Mouse (Mus musculus) intestine, postnatal 0 days (tissue): Measurements from ENCODE around the gene Prmt2. TPM values are rescaled to one million over a fixed set of nuclear protein-coding genes. Genes with fewer than 3 reads are reported as not detected.

Source experiments
- ATAC-seq: fragments of 200-750 bp; cut with Nextera tagmentation; 2 replicates; pipeline ENCODE4 v1.8.0; 2017; ENCODE audit warnings: mild to moderate bottlenecking, moderate TSS enrichment, moderate library complexity
- H3K27ac ChIP-seq: fragments of 300-500 bp; sonication (generic); 2 replicates; pipeline ENCODE4 v1.5.1; 2014; ENCODE audit warnings: mild to moderate bottlenecking, low read depth, low read length, moderate library complexity
- H3K27me3 ChIP-seq: fragments of 300-500 bp; sonication (generic); replicated peaks from 2 replicates; pipeline ENCODE4 v1.6.1; 2014; ENCODE audit warnings: low read length, mixed read lengths; ENCODE audit not compliant: control insufficient read depth, insufficient read depth
- H3K36me3 ChIP-seq: fragments of 300-500 bp; sonication (generic); 2 replicates; pipeline ENCODE4 v1.6.1; 2014; ENCODE audit warnings: mild to moderate bottlenecking, moderate library complexity; ENCODE audit not compliant: control insufficient read depth, insufficient read depth
- H3K4me1 ChIP-seq: fragments of 300-500 bp; sonication (generic); replicated peaks from 2 replicates; pipeline ENCODE4 v1.6.1; 2014; ENCODE audit warnings: antibody characterized with exemption, low read length, mixed read lengths; ENCODE audit not compliant: control insufficient read depth, insufficient read depth
- H3K4me2 ChIP-seq: fragments of 300-500 bp; sonication (generic); replicated peaks from 2 replicates; pipeline ENCODE4 v1.6.1; 2014; ENCODE audit warnings: low read depth, mild to moderate bottlenecking, moderate library complexity
- H3K4me3 ChIP-seq: fragments of 300-500 bp; sonication (generic); 2 replicates; pipeline ENCODE4 v1.5.1; 2014; ENCODE audit warnings: low read depth, low read length
- H3K9ac ChIP-seq: fragments of 300-500 bp; sonication (generic); 2 replicates; pipeline ENCODE4 v1.6.1; 2014; ENCODE audit warnings: mild to moderate bottlenecking, low read depth, low read length
- H3K9me3 ChIP-seq: fragments of 300-500 bp; sonication (generic); 2 replicates; pipeline ENCODE4 v1.6.1; 2016; ENCODE audit warnings: mixed run types; ENCODE audit not compliant: control insufficient read depth
- CTCF ChIP-seq: sonication (generic); IDR thresholded peaks from 2 replicates; pipeline ENCODE4 v1.5.1; 2016; ENCODE audit warnings: low read depth, mild to moderate bottlenecking, control low read depth, antibody characterized with exemption, moderate library complexity
- WGBS: fragments of 180-500 bp; shearing (Covaris S2); extraction: QIAGEN DNeasy Blood & Tissue Kit; methylation state at CpG from one replicate; pipeline ENCODE4 v1.1.7; 2014; 5-methylcytosine and 5-hydroxymethylcytosine counted together
- polyA plus RNA-seq: library from polyadenylated mRNA; unstranded; fragments of >200 nt; fragmentation: Nextera tagmentation; extraction: Ambion mirVana; gene quantifications from 2 replicates; pipeline ENCODE4 v1.2.1, GENCODE M21; 2015

Prmt2 gene
- polyA plus RNA-seq, 1 experiment from 2014 or later, result 23.9 TPM

DNA sequence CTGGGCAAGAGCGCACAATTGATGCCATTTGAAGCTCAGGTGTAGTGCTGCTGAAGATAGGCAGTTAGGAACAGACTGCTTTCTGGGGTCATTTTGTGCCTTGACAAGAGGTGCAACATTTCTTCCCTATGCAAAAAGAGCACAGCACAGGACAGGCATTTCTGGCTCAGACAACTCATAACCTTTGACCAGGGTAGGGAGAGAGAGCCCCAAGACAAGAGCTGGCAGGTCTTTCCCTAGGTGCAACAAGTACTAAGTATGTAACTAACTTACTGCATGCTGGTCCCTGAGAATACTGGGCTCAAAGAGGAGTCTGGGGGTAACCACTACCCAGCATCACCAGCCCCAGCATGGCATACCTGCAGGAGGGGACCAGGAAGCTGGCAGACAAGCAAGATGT lies 15.4 kb upstream of the Prmt2 start:
- Histone ChIP-seq H3K4me2 (no peak overlapping the region), H3K9me3 (no peaks in the 10 kb centered on the region), H3K27me3 (no peaks in the 10 kb centered on the region), H3K36me3 (no peaks in the 10 kb centered on the region; the same call in 1 of the 2 replicates), H3K27ac (peak overlapping the region; percentile 46; the same call in 1 of the 2 replicates), H3K4me3 (no peak overlapping the region), H3K9ac (no peak overlapping the region), H3K4me1 (peaks cover 8% of the 10 kb centered on the region; the same call in 1 of the 2 replicates)
- TF ChIP-seq CTCF, result no peak
- no peak for ATAC-seq
- 96% methylated on average over 1 of the region's 1 CpGs for WGBS

DNA sequence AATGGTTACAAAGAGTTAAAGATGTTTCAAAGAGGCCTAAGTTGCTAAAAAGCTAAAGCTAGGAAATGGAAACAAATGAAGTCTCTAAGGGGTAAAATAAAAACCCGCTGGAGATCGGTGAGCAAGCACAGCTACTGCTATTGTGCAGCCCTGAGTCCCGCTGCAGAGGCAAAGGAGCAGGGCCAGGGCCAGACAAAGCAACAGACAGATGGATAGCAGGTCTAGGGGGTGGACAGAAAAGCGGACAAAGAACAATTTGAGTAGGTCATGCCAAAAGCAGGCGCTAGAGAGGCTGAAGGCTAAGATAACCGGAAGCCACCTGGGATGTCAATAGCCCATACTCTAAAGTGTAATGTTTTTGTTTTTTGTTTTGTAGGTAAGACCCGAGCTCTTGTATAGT lies 13.2 kb upstream of the Prmt2 start:
- 84% methylated on average over 7 of the region's 7 CpGs for WGBS
- peaks cover 8% of the 10 kb centered on the region; the same call in 1 of the 2 replicates for H3K4me1 ChIP-seq
- H3K27ac ChIP-seq, result no peak overlapping the region
- no peak overlapping the region for H3K9ac ChIP-seq
- no peak overlapping the region for H3K4me3 ChIP-seq
- H3K9me3 ChIP-seq, result no peaks in the 10 kb centered on the region
- no peak overlapping the region for H3K4me2 ChIP-seq
- ATAC-seq, result no peak
- no peaks in the 10 kb centered on the region for H3K27me3 ChIP-seq
- no peaks in the 10 kb centered on the region for H3K36me3 ChIP-seq
- no peak for TF ChIP-seq CTCF

DNA sequence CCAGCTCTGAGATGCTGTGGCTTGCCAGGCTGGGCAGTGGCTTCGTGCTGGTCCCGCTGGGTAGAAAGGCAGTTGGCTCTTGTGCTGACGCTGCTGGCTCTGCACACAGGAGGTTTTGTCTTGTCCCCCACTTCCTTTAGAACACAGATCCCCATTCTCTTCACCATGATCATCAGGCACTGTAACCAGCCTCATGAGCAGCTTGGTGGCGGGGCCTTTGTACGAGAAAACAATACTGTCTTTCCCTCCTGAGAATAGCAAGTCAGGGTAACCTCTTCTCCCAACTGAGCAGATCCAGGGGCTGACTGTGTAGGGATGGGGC lies 10.9 kb upstream of the Prmt2 start:
- Histone ChIP-seq H3K9me3 (no peaks in the 10 kb centered on the region), H3K4me1 (peaks cover 1% of the 10 kb centered on the region; the same call in 1 of the 2 replicates), H3K9ac (no peak overlapping the region), H3K4me3 (no peak overlapping the region), H3K27me3 (no peaks in the 10 kb centered on the region), H3K27ac (no peak overlapping the region), H3K4me2 (no peak overlapping the region), H3K36me3 (no peaks in the 10 kb centered on the region)
- 90% methylated on average over 5 of the region's 5 CpGs for WGBS
- no peak for ATAC-seq
- no peak for TF ChIP-seq CTCF

DNA sequence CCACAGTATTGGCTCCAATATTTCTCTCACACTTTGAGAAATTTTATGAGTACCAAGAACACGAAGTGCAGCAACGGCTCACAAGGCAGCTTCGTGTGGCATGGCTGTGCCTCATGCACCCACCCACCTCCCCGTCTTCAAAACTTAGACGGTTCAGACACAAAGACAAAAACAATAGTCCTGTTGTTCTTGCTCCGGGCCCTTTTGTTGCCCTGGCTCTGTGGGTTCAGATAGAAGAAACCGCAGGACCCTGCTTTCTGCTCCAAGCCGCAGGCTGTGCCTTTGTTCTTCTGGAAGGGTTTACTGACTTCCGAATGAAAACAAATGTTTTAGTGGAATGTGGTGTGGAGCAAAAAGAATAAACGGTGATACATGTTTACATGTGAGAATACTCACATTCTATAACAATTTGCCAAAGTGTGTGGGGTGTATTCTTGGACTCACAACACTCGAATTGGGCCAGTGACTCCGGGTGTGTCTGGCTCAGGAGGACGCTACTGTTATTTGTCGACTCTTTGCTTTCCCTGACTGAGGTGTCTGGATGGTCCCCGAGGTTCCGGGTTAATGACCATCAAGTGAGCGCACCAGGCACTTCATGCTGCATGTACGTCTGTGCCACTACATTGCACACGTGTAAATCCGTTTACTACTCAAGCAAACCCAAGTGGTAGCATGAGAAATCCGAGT lies 10.4 kb upstream of the Prmt2 start:
- WGBS, result 66% methylated on average over 21 of the region's 21 CpGs

DNA sequence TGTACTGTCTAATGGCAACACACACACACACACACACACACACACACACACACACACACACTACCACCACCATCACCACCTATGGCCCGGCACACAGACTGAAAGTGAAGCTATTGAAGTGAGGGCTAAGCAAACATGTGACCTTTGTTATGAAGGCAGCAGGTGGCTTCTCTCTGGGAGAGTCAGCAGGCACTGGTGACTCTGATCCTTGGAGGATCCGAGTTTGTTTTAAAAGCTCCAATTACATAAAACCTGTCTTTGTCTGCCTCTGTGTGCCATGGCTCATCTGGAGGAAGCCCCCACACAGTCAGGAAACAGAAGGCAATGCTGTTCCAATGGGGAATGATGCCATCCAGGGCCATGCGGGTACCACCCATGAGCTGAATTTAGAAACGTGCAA lies 8.9 kb upstream of the Prmt2 start:
- Histone ChIP-seq H3K27me3 (no peaks in the 10 kb centered on the region), H3K4me1 (no peaks in the 10 kb centered on the region), H3K4me3 (no peak overlapping the region), H3K9ac (no peak overlapping the region), H3K36me3 (no peaks in the 10 kb centered on the region), H3K27ac (no peak overlapping the region), H3K9me3 (no peaks in the 10 kb centered on the region), H3K4me2 (no peak overlapping the region)
- TF ChIP-seq CTCF, result no peak
- WGBS, result 37% methylated on average over 4 of the region's 4 CpGs
- ATAC-seq, result 0 out of 2 replicates have a peak, but pooled peaks have one; percentile 45

More for the DNA sequence above, 10.4 kb upstream of the Prmt2 start:
- Histone ChIP-seq H3K27ac (no peak overlapping the region), H3K9ac (no peak overlapping the region), H3K27me3 (no peaks in the 10 kb centered on the region), H3K4me3 (no peak overlapping the region), H3K36me3 (no peaks in the 10 kb centered on the region), H3K4me2 (no peak overlapping the region), H3K4me1 (no peaks in the 10 kb centered on the region), H3K9me3 (no peaks in the 10 kb centered on the region)
- no peak for TF ChIP-seq CTCF
- ATAC-seq, result no peak

DNA sequence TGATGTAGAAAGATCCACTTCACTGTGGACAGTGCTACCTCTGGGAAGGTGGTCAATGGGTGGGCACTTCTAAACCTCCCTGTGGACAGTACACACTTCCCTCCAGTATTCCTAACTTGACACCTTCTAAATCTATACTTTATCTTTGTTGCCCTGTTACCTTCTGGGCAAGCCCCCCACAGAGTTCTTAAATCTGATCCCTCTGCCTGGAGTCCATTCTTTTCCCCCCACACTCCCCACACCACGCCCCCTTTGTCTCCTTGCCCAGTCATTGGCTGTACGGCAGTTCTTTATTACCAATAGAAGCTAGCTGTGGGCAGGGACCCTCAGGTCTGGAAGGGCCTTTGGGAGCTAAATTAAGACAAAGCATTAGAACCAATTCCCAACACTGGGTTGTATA lies 7.4 kb upstream of the Prmt2 start:
- Histone ChIP-seq H3K9me3 (no peaks in the 10 kb centered on the region), H3K27ac (no peak overlapping the region), H3K9ac (no peak overlapping the region), H3K4me3 (no peak overlapping the region), H3K36me3 (no peaks in the 10 kb centered on the region), H3K4me2 (no peak overlapping the region), H3K27me3 (no peaks in the 10 kb centered on the region), H3K4me1 (no peaks in the 10 kb centered on the region)
- WGBS, result 85% methylated on average over 2 of the region's 2 CpGs
- TF ChIP-seq CTCF, result no peak
- ATAC-seq, result no peak
